Mouse (Mus musculus): ENCODE measurements around the gene Gm6899. TPM values are rescaled to one million over a fixed set of nuclear protein-coding genes. Genes with fewer than 3 reads are reported as not detected.

The Gm6899 gene
- total RNA-seq, 1 experiment from 2014 or later, result not detected

- DNase-seq, result no peak
Observed at GRCm38 (mm10) chr11:26642141-26642540, 49.1 kb downstream of the Gm6899 start.

Other genes starting within 250 kb of the Gm6899 start
- 12.5 and 13.3 TPM in 2 replicates for gene Fancl, start 207.1 kb upstream of the Gm6899 start, total RNA-seq (2021)
- gene Vrk2, start 758 bp downstream of the Gm6899 start, total RNA-seq (2021), result 11.6 and 12.2 TPM in 2 replicates